Mouse (Mus musculus) hindlimb bud, embryonic 11.5 days (tissue): ENCODE measurements at regions not wholly inside any gene's neighbourhood (a gene's known extent, or its start where the extent isn't known, plus 50 kb on each side); places are given as distances from the start of the nearest gene placed in this dataset.
A peak's percentile ranks its signal among the peaks of the same experiment; 100 is the strongest.

ENCODE experiments used
- DNase-seq: peaks from one replicate; pipeline ENCODE4 v3.0.0-alpha.2; 2012; ENCODE audit warnings: low read depth, low spot score; ENCODE audit errors: extremely low spot score

- no peak for DNase-seq
Observed at GRCm38 (mm10) chr14:105720816-105721510, 175.7 kb downstream of the Spry2 start.

- no peak for DNase-seq
Observed at GRCm38 (mm10) chr14:105718676-105719441, 177.8 kb downstream of the Spry2 start.

- DNase-seq: no peak
Observed at GRCm38 (mm10) chr14:105717821-105718220, 178.8 kb downstream of the Spry2 start.

GRCm38 (mm10) chr14:105708691-105709090 lies 187.9 kb downstream of the Spry2 start:
- DNase-seq: no peak

GRCm38 (mm10) chr14:105706756-105707155 lies 189.9 kb downstream of the Spry2 start:
- DNase-seq: no peak

GRCm38 (mm10) chr14:105698616-105699015 lies 198.0 kb downstream of the Spry2 start:
- no peak for DNase-seq

GRCm38 (mm10) chr14:105698086-105698485 lies 198.5 kb downstream of the Spry2 start:
- no peak for DNase-seq

GRCm38 (mm10) chr14:105697398-105697797 lies 199.2 kb downstream of the Spry2 start:
- DNase-seq: no peak

- DNase-seq: no peak
Observed at GRCm38 (mm10) chr14:105694969-105695368, 201.7 kb downstream of the Spry2 start.

- no peak for DNase-seq
Observed at GRCm38 (mm10) chr14:105693713-105694112, 202.9 kb downstream of the Spry2 start.

GRCm38 (mm10) chr14:105684826-105685465 lies 211.7 kb downstream of the Spry2 start:
- peak; percentile 12 for DNase-seq

- DNase-seq: no peak
Observed at GRCm38 (mm10) chr14:105684329-105684728, 212.3 kb downstream of the Spry2 start.

- no peak for DNase-seq
Observed at GRCm38 (mm10) chr14:105676646-105676930, 220.0 kb downstream of the Spry2 start.

GRCm38 (mm10) chr14:105675801-105676645 lies 220.6 kb downstream of the Spry2 start:
- DNase-seq: peak; percentile 84

GRCm38 (mm10) chr14:105675006-105675405 lies 221.6 kb downstream of the Spry2 start:
- DNase-seq: no peak

- no peak for DNase-seq
Observed at GRCm38 (mm10) chr14:105668969-105669368, 227.7 kb downstream of the Spry2 start.

- DNase-seq: no peak
Observed at GRCm38 (mm10) chr14:105664671-105665198, 231.9 kb downstream of the Spry2 start.

- DNase-seq: no peak
Observed at GRCm38 (mm10) chr14:105663472-105663871, 233.1 kb downstream of the Spry2 start.

GRCm38 (mm10) chr14:105662839-105663238 lies 233.8 kb downstream of the Spry2 start:
- no peak for DNase-seq

GRCm38 (mm10) chr14:105658316-105658715 lies 238.3 kb downstream of the Spry2 start:
- DNase-seq: no peak

- no peak for DNase-seq
Observed at GRCm38 (mm10) chr14:105647166-105647565, 249.5 kb downstream of the Spry2 start.
